Mouse (Mus musculus) brain, embryonic 18.5 days (tissue): ENCODE data around the gene Synpo2.

Experiments
- DNase-seq: peaks from one replicate; pipeline ENCODE4 v3.0.0-alpha.2; 2012; ENCODE audit warnings: low read depth, low spot score

Synpo2 gene

DNA sequence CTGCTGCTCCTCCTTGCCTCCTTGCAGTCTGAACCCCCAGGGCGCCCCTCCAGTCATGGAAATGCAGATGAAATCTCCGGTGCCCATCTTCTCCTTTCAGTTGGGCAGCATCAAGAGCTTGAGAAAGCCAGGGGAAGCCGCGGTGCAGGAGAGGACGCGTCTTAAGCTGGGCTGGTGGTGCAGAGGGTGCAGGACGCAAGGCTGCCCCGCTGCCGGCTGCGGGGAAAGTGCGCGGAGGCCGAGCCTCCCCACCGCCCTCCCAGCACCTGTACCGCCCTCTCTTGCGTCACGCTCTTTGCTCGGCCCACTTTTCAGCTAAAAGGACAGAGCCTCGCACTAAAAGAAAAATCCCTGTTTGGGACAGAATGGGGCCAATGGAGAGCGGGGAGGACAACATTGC is at the start of gene Synpo2:
Synpo2 (minus strand) TSS at position 229 of the 400 bp plus-strand sequence.
- no peak for DNase-seq

DNA sequence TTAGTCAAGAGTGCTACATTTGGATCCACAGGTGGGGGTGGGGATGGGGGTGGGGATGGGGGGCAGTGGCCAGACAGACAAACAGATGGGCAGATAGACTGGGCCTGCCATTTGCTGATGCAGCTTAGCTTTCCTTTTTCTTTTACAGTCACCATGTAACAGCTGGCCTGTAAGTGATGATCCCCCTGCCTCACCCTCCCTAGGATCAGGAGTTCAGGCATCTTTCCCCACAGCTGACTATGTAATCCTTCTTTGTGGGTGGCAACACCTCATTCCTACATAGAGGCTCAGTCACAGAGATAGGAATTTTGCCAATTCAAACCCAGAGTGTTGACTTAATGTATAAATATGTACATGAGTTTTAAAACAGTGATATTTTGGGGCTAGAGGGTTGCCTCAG is 49.7 kb upstream of the Synpo2 start:
- no peak for DNase-seq

- DNase-seq = no peak
These were observed 48.3 kb upstream of the Synpo2 start for GRCm38 (mm10) chr3:123284284-123284683.

DNA sequence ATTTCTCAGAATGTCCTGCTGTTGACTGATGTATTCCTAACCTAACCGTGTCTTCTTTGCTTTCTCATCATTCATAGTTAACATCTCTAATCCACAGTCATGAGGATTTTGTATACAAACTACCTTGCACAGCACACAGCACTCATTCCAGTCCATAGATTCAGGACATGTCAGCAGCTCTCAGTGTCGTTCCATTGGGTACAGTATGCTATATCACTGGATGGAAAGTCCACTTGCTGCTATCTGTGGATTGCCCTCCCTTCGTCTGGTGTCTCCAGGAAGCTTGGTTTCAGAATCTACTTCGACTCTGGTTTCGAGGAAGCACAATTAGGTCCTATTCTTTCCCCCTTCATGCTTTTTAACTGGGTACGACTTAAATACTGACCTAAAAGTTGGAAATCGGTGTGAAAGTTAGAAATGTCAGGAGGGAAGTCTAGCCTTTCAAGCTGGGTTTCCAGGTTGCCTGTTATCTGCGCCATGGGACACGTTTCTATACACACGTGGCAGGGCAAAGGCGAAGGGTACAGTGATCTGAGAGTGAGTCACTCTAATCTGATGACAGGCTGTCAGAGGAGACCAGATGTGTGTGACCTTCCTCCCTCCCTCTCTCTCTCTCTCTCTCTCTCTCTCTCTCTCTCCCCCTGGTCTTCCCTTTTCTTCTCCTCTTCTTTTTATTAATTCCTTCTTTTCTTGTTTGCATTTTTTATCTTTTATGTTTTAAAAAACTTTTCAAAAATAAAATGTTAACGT is 47.1 kb upstream of the Synpo2 start:
- no peak for DNase-seq

DNA sequence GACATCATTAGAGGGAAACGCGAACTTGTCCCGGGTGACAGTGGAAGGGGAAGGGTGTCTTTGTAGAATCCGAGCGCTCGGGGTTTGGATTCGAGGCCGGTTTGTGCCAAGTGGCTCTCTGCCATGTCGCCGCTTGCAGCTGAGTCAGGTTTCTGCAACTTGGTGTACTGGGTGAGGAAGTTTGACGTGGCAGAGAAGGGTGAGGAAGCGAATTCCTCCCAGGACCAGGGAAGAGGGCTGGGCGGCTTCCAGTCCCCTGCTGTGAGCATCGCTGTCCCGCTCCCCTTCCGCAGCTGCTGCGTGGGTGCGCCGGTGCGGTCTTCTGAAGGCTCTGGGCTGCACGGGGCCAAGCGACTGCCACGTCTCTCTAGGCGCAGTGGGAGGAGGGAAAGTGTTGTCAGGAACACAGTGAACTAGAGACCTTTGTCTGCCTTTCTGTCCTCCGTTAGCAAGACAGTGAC is 31.8 kb upstream of the Synpo2 start:
- no peak for DNase-seq

- DNase-seq = peak; percentile 46
These were observed 31.1 kb upstream of the Synpo2 start, which contains the start of gene Sec24d for GRCm38 (mm10) chr3:123266753-123267651. TSS of gene Sec24d (plus strand) at chr3:123267455.

- no peak for DNase-seq
These were observed 28.8 kb upstream of the Synpo2 start for GRCm38 (mm10) chr3:123264706-123265105.

GRCm38 (mm10) chr3:123258709-123259108 is 22.8 kb upstream of the Synpo2 start:
- DNase-seq = no peak

DNA sequence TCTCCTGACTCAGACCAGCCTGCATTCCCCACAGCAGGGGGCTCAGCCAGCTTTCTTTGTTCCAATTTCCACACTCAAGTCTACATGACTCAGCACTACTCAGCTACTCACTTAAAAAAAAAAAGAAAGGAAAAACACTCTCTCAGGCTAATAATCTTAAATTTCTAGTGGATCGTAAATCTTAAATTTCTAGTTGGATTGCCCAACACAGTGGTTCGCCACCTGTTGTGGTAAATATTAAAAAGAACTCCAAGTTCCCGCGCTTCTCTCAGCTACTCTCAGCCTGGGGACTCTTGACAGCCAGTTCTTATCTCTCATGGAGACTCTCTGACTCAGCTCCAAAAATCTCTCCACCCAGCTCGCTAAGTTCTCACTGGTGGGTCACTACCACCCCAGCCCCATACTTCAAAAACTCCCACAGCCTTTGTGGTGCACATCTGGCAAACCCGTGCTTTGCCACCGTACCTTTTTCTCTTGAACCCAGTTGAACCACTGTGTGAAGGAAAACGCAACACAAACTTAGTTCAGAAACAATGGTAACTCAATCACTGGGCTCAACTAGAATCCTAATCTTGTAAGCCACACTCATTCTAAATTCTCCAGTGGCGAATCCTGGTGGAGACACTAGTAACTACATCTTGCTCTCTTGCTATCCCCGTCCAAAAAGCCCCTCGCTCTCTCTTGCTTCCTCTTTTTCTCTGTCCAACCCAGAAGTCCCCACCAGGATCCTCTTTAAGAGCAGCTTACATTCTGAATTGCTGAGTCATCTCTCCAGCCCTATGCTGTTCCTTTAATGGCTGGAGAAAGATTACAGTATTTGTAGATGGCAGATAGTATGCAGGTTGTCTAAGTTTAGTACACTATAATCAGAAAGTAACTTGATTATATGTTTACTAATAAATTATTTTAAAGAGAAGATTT is 20.5 kb upstream of the Synpo2 start:
- no peak for DNase-seq

DNA sequence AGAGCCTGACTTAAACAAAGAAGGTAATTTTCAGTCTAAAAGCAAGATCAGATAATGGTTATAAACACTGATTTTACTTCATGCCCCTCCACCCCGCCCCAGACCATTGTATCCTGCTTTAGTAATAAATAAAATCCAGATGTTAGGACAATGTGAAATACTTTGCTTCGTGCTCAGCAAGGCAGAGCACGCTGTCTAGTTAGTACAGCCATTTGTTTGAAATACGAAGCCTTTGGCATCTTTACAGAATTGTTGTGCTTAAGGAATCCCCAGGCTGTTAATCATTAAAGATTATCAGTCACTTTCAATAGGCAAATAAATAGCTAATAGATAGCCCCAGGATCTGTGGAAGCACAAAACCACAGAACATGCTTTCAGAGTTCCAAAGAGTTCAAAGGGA is 9.7 kb upstream of the Synpo2 start:
- DNase-seq = no peak

- no peak for DNase-seq
These were observed 8.4 kb upstream of the Synpo2 start for GRCm38 (mm10) chr3:123244376-123244775.

GRCm38 (mm10) chr3:123237446-123237845 is 1.5 kb upstream of the Synpo2 start:
- DNase-seq = no peak

- no peak for DNase-seq
These were observed 1.1 kb upstream of the Synpo2 start for GRCm38 (mm10) chr3:123237039-123237438.

GRCm38 (mm10) chr3:123235495-123235894 is 454 bp downstream of the Synpo2 start:
- no peak for DNase-seq

GRCm38 (mm10) chr3:123234191-123234836 is 1.6 kb downstream of the Synpo2 start:
- no peak for DNase-seq

GRCm38 (mm10) chr3:123231639-123232038 is 4.3 kb downstream of the Synpo2 start:
- DNase-seq = no peak

- DNase-seq = no peak
These were observed 8.7 kb downstream of the Synpo2 start for GRCm38 (mm10) chr3:123227276-123227675.

DNA sequence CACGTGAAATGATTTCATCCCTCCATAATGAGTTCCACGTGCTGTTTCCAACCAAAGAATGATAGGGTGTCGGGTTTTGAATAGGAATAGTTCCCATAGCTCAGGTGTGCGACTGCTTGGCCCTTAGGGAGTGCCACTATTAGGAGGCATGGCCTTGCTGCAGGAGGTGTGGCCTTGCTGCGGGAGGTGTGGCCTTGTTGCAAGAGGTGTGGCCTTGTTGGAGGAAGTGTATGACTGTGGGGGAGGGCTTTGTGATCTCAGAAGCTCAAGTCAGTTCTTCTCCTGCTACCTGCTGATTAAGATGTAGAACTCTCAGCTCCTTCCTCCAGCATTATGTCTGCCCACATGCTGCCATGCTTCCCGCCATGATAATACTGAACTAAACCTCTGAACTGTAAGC is 17.3 kb downstream of the Synpo2 start:
- no peak for DNase-seq

GRCm38 (mm10) chr3:123208891-123209290 is 27.1 kb downstream of the Synpo2 start:
- no peak for DNase-seq

DNA sequence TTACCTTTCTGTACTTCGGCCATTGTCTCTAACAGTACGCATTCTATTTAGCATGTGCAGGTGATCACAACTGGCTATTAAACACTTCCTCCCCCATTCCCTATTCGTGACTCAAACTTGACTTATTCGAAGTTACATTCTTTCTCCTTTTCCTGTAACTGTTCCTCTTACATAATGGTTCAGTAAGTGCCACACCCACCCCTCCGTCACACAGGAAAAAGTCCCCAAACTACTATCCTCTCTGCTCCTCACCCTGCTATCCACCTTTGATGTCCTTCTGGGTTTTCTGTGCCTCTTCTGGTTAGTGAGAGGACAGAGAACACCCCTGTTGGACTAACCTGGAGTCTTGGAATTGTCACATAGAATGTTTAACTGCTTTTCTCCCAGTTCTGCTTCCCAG is 28.6 kb downstream of the Synpo2 start:
- no peak for DNase-seq

- no peak for DNase-seq
These were observed 30.5 kb downstream of the Synpo2 start for GRCm38 (mm10) chr3:123205485-123205884.
